Mouse (Mus musculus) myocyte (in vitro differentiated cells): Measurements from ENCODE around the gene Fgg. TPM values are rescaled to one million over a fixed set of nuclear protein-coding genes. Genes with fewer than 3 reads are reported as not detected.

Experiments
- H3K27me3 ChIP-seq: one replicate; pipeline ENCODE4 v1.6.1; 2011; ENCODE audit not compliant: control insufficient read depth, insufficient read depth, insufficient read length
- H3K36me3 ChIP-seq: one replicate; pipeline ENCODE4 v1.6.1; 2011; ENCODE audit not compliant: control insufficient read depth, insufficient read depth
- H3K4me2 ChIP-seq: one replicate; pipeline ENCODE4 v1.6.1; 2011; ENCODE audit warnings: low read depth, control low read depth
- H3K4me3 ChIP-seq: one replicate; pipeline ENCODE4 v1.5.1; 2011; ENCODE audit warnings: mild to moderate bottlenecking, control low read depth, moderate library complexity
- H3K79me2 ChIP-seq: one replicate; pipeline ENCODE4 v1.6.1; 2011; ENCODE audit not compliant: control insufficient read depth, insufficient read depth
- H3ac ChIP-seq: one replicate; pipeline ENCODE4 v1.6.1; 2011; ENCODE audit not compliant: control insufficient read depth, insufficient read length
- CEBPB ChIP-seq: IDR thresholded peaks from 2 replicates; pipeline ENCODE4 v1.6.1; 2011; ENCODE audit warnings: mild to moderate bottlenecking, moderate library complexity; ENCODE audit not compliant: poor library complexity, insufficient read depth, severe bottlenecking
- E2F4 ChIP-seq: IDR thresholded peaks from one replicate; pipeline ENCODE4 v1.6.1; 2011; ENCODE audit warnings: mild to moderate bottlenecking, control low read depth, moderate library complexity; ENCODE audit not compliant: insufficient read depth
- MAX ChIP-seq: IDR thresholded peaks from one replicate; pipeline ENCODE4 v1.6.1; 2011; ENCODE audit warnings: low read depth, mild to moderate bottlenecking, control low read depth
- MYOD1 ChIP-seq, 3 experiments: IDR thresholded peaks; one replicate each; pipeline ENCODE4 v1.6.1; 2011; ENCODE audit warnings: control low read depth in 2 of 3, low read depth in 2 of 3, mild to moderate bottlenecking in 2 of 3, moderate library complexity in 1 of 3; ENCODE audit not compliant: insufficient read length in 2 of 3, control insufficient read depth in 1 of 3
- MYOG ChIP-seq, 3 experiments: IDR thresholded peaks; one replicate each; pipeline ENCODE4 v1.6.1; 2011; ENCODE audit warnings: control low read depth in 2 of 3, low read depth in 2 of 3, mild to moderate bottlenecking in 2 of 3; ENCODE audit not compliant: insufficient read length in 2 of 3, control insufficient read depth in 1 of 3, insufficient read depth in 1 of 3
- POLR2A ChIP-seq: IDR thresholded peaks from one replicate; pipeline ENCODE4 v1.6.1; 2011; ENCODE audit warnings: low read depth, mild to moderate bottlenecking, control low read depth, moderate library complexity; ENCODE audit not compliant: insufficient read length
- POLR2AphosphoS2 ChIP-seq: IDR thresholded peaks from one replicate; pipeline ENCODE4 v1.6.1; 2011; ENCODE audit warnings: low read depth, control low read depth; ENCODE audit not compliant: insufficient read length
- REST ChIP-seq: IDR thresholded peaks from one replicate; pipeline ENCODE4 v1.6.1; 2011; ENCODE audit warnings: mild to moderate bottlenecking, control low read depth, moderate library complexity; ENCODE audit not compliant: insufficient read depth, insufficient read length
- SRF ChIP-seq: IDR thresholded peaks from one replicate; pipeline ENCODE4 v1.6.1; 2011; ENCODE audit warnings: low read depth; ENCODE audit not compliant: control insufficient read depth, insufficient read length
- TCF12 ChIP-seq: IDR thresholded peaks from one replicate; pipeline ENCODE4 v1.6.1; 2011; ENCODE audit warnings: mild to moderate bottlenecking, control low read depth; ENCODE audit not compliant: poor library complexity, insufficient read depth, severe bottlenecking
- TCF3 ChIP-seq: IDR thresholded peaks from one replicate; pipeline ENCODE4 v1.6.1; 2011; ENCODE audit warnings: low read depth, control low read depth; ENCODE audit not compliant: insufficient read length
- USF1 ChIP-seq: IDR thresholded peaks from one replicate; pipeline ENCODE4 v1.6.1; 2011; ENCODE audit warnings: low read depth, mild to moderate bottlenecking, control low read depth, moderate library complexity
- polyA plus RNA-seq: library from polyadenylated mRNA; unstranded; fragments of >200 nt; fragmentation: generic; extraction: Trizol; gene quantifications from one replicate; pipeline ENCODE4 v1.2.1, GENCODE M21; 2012; ENCODE audit warnings: missing spikeins

Gene Fgg
- polyA plus RNA-seq, 1 experiment, result not detected

DNA sequence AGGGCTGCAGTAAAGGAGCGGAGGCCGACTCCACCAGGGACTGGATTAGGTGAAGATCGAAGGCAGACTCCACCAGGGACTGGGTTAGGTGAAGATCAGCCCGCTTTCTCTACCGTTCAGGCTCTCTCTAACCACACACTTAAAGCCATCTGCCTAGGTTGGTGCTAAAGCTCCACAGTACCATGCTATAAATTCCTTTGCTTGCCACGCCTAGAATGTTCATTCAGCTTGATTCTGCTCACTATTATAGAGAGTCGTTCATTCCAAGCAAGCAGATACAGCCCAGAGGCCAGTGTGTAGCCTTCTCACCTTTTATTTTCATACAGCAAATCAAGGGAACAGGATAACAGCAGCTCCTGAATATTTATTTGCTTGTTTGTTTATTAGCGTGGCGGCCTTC is 7.5 kb upstream of the Fgg start:
- no peak for TF ChIP-seq MYOD1 (IDR thresholded peaks at IDR 0.05; ENCODE audit: control insufficient read depth in 1 of 3, insufficient read length in 2 of 3, low read depth in 2 of 3)
- no peak for TF ChIP-seq POLR2A
- TF ChIP-seq POLR2AphosphoS2, result no peak
- TF ChIP-seq CEBPB, result no peak
- H3K4me3 ChIP-seq, result no peak overlapping the region
- H3K79me2 ChIP-seq, result no peaks in the 10 kb centered on the region
- H3K4me2 ChIP-seq, result no peak overlapping the region
- peaks cover 11% of the 10 kb centered on the region for H3K27me3 ChIP-seq
- H3K36me3 ChIP-seq, result no peaks in the 10 kb centered on the region
- H3ac ChIP-seq, result no peak overlapping the region

DNA sequence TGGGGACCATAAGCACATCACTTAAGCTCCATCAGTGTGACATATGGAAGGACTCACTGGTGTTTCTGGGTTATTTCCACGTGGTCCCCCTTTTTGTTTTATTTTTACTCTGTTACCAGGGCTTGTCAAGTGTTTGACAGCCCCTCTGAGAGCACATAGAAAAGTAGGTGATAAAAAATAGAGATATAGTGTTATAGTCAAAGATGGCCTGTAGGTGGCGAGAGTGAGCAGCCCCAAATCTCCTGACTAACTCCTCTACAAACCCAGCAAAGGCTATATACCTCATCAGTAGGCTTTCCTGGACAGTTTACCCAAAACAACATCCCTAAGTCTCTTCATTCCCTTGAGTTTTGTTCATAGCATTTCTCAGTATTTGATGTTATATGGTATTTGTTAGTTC is 5.3 kb upstream of the Fgg start:
- H3K4me3 ChIP-seq, result no peak overlapping the region
- H3ac ChIP-seq, result no peak overlapping the region
- no peaks in the 10 kb centered on the region for H3K36me3 ChIP-seq
- no peaks in the 10 kb centered on the region for H3K79me2 ChIP-seq
- TF ChIP-seq CEBPB, result no peak
- no peak for TF ChIP-seq MAX
- TF ChIP-seq MYOG (IDR thresholded peaks at IDR 0.05; ENCODE audit: control insufficient read depth in 1 of 3, insufficient read depth in 1 of 3, insufficient read length in 2 of 3, low read depth in 2 of 3), result no peak
- no peak for TF ChIP-seq MYOD1 (IDR thresholded peaks at IDR 0.05; ENCODE audit: control insufficient read depth in 1 of 3, insufficient read length in 2 of 3, low read depth in 2 of 3)
- TF ChIP-seq TCF3, result no peak
- no peak for TF ChIP-seq E2F4
- TF ChIP-seq USF1, result no peak
- TF ChIP-seq TCF12, result no peak
- no peak for TF ChIP-seq SRF
- TF ChIP-seq POLR2AphosphoS2, result no peak
- TF ChIP-seq POLR2A, result no peak
- no peak for TF ChIP-seq REST
- H3K4me2 ChIP-seq, result no peak overlapping the region
- H3K27me3 ChIP-seq, result peaks cover under 1% of the 10 kb centered on the region

DNA sequence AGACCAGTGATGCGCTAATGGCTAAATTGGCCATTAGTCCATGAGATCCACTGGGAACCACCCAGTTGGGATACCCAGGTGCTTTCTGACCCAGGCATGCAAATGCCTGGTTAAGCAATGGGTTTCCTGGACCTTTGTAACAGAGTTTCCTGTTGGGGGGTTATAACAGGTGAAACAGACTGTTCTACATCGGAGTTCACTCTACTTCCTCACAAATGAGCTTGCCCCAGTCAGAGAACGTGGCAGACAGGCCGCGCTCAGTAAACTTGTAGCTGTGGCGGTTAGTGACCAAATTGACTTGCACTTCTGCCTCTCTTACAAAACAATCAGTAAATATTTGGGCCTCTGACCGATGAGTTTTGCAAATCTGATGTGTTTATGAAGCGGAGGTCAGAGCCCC is 4.5 kb upstream of the Fgg start:
- TF ChIP-seq E2F4 (no peak), SRF (no peak), MAX (no peak), POLR2AphosphoS2 (no peak), MYOD1 (IDR thresholded peaks at IDR 0.05; ENCODE audit: control insufficient read depth in 1 of 3, insufficient read length in 2 of 3, low read depth in 2 of 3) (no peak)
- Histone ChIP-seq H3K4me2 (no peak overlapping the region), H3K4me3 (no peak overlapping the region), H3K79me2 (no peaks in the 10 kb centered on the region), H3ac (no peak overlapping the region), H3K36me3 (no peaks in the 10 kb centered on the region), H3K27me3 (no peaks in the 10 kb centered on the region)

DNA sequence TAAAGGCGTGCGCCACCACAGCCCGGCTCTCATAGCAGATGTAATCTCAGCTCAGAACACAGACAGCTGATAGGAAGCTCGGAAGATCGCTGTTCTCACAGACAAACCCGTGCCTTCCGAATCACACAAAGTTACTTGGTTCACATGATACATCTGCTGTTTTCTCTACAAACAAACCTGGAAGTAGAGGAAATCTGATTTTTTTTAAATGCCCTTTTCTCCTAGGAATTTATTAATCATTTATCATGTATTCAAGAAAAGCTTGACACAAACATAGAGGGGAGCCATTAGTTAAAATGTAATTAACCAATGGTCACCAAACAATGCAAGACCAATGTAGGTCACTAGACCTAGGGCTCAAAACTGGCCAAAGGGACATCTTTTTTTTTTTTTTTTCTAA is 2.7 kb upstream of the Fgg start:
- H3K36me3 ChIP-seq, result no peaks in the 10 kb centered on the region
- TF ChIP-seq POLR2AphosphoS2, result no peak
- TF ChIP-seq MAX, result no peak
- no peak for TF ChIP-seq E2F4
- no peak for TF ChIP-seq SRF
- no peak for TF ChIP-seq TCF12
- TF ChIP-seq TCF3, result no peak
- TF ChIP-seq USF1, result no peak
- TF ChIP-seq CEBPB, result no peak
- TF ChIP-seq REST, result no peak
- no peak for TF ChIP-seq MYOD1 (IDR thresholded peaks at IDR 0.05; ENCODE audit: control insufficient read depth in 1 of 3, insufficient read length in 2 of 3, low read depth in 2 of 3)
- no peak for TF ChIP-seq POLR2A
- TF ChIP-seq MYOG (IDR thresholded peaks at IDR 0.05; ENCODE audit: control insufficient read depth in 1 of 3, insufficient read depth in 1 of 3, insufficient read length in 2 of 3, low read depth in 2 of 3), result no peak
- no peaks in the 10 kb centered on the region for H3K79me2 ChIP-seq
- H3K4me2 ChIP-seq, result no peak overlapping the region
- peaks cover 6% of the 10 kb centered on the region for H3K27me3 ChIP-seq
- H3ac ChIP-seq, result no peak overlapping the region
- H3K4me3 ChIP-seq, result no peak overlapping the region

DNA sequence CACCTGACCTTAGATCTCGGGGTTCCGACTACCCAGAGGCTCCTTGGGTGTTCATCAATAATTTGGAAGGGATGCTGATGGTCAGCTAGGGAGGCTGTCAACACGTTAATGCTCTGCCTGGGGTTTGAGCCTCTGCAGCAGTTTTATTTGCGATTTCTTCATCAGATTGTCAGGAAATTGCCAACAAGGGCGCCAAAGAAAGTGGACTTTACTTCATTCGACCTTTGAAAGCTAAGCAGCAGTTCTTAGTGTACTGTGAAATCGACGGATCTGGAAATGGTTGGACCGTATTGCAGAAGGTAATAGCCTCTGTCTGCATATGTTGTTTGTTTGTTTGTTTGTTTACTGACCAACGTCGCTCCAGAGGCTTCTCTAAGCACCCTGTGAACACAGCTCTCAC is 2.8 kb downstream of the Fgg start:
- no peaks in the 10 kb centered on the region for H3K36me3 ChIP-seq
- no peak overlapping the region for H3K4me2 ChIP-seq
- peaks cover 20% of the 10 kb centered on the region for H3K27me3 ChIP-seq

More for the DNA sequence above, 2.8 kb downstream of the Fgg start:
- Histone ChIP-seq H3K79me2 (no peaks in the 10 kb centered on the region), H3ac (no peak overlapping the region), H3K4me3 (no peak overlapping the region)
- no peak for TF ChIP-seq TCF3
- TF ChIP-seq SRF, result no peak
